Mouse (Mus musculus) heart, postnatal 0 days (tissue): ENCODE data around the gene Numa1. TPM values are rescaled to one million over a fixed set of nuclear protein-coding genes. Genes with fewer than 3 reads are reported as not detected.

Experiments
- ATAC-seq: fragments of 200-750 bp; cut with Nextera tagmentation; 2 replicates; pipeline ENCODE4 v1.8.0; 2017; ENCODE audit warnings: low read depth, moderate number of reproducible peaks, moderate library complexity; ENCODE audit not compliant: insufficient read depth
- DNase-seq: peaks from one replicate; pipeline ENCODE4 v3.0.0-alpha.2; 2016; ENCODE audit warnings: low spot score
- H3K27ac ChIP-seq: fragments of 300-500 bp; sonication (generic); 2 replicates; pipeline ENCODE4 v1.5.1; 2014; ENCODE audit warnings: low read depth, mild to moderate bottlenecking
- H3K27me3 ChIP-seq: fragments of 300-500 bp; sonication (generic); 2 replicates; pipeline ENCODE4 v1.6.1; 2014; ENCODE audit warnings: low read length, mixed read lengths; ENCODE audit not compliant: control insufficient read depth, insufficient read depth
- H3K36me3 ChIP-seq: fragments of 300-500 bp; sonication (generic); replicated peaks from 2 replicates; pipeline ENCODE4 v1.6.1; 2014; ENCODE audit warnings: low read length, mixed read lengths; ENCODE audit not compliant: control insufficient read depth, insufficient read depth
- H3K4me1 ChIP-seq: fragments of 300-500 bp; sonication (generic); 2 replicates; pipeline ENCODE4 v1.6.1; 2014; ENCODE audit warnings: antibody characterized with exemption; ENCODE audit not compliant: control insufficient read depth, insufficient read depth
- H3K4me2 ChIP-seq: fragments of 300-500 bp; sonication (generic); 2 replicates; pipeline ENCODE4 v1.6.1; 2014; ENCODE audit warnings: low read depth, mild to moderate bottlenecking, low read length, moderate library complexity
- H3K4me3 ChIP-seq: fragments of 300-500 bp; sonication (generic); 2 replicates; pipeline ENCODE4 v1.5.1; 2014; ENCODE audit warnings: low read depth, low read length
- H3K9ac ChIP-seq: fragments of 300-500 bp; sonication (generic); replicated peaks from 2 replicates; pipeline ENCODE4 v1.6.1; 2014; ENCODE audit warnings: low read depth, low read length, mixed read lengths
- H3K9me3 ChIP-seq: fragments of 300-500 bp; sonication (generic); replicated peaks from 2 replicates; pipeline ENCODE4 v1.6.1; 2016; ENCODE audit warnings: low read length; ENCODE audit not compliant: control insufficient read depth
- CTCF ChIP-seq: IDR thresholded peaks from 2 replicates; pipeline ENCODE4 v1.5.1; 2016; ENCODE audit warnings: antibody characterized with exemption, control low read depth, low read depth
- EP300 ChIP-seq: IDR thresholded peaks from 2 replicates; pipeline ENCODE4 v1.6.1; 2016; ENCODE audit warnings: antibody characterized with exemption, low read depth
- WGBS: fragments of 180-500 bp; shearing (Covaris S2); extraction: QIAGEN DNeasy Blood & Tissue Kit; methylation state at CpG from one replicate; pipeline ENCODE4 v1.1.7; 2014; 5-methylcytosine and 5-hydroxymethylcytosine counted together
- polyA plus RNA-seq: library from polyadenylated mRNA; unstranded; fragments of >200 nt; fragmentation: Nextera tagmentation; extraction: Ambion mirVana; gene quantifications from 2 replicates; pipeline ENCODE4 v1.2.1, GENCODE M21; 2015
- total RNA-seq: library from RNA; depleted of rRNA; stranded (reverse); fragments of >200 nt; gene quantifications from 2 replicates; pipeline ENCODE4 v1.2.3, GENCODE M21; 2014; ENCODE audit warnings: low replicate concordance

The Numa1 gene
- total and polyA plus RNA-seq, 2 experiments from 2014 or later, result 23.4 to 75.3 TPM

DNA sequence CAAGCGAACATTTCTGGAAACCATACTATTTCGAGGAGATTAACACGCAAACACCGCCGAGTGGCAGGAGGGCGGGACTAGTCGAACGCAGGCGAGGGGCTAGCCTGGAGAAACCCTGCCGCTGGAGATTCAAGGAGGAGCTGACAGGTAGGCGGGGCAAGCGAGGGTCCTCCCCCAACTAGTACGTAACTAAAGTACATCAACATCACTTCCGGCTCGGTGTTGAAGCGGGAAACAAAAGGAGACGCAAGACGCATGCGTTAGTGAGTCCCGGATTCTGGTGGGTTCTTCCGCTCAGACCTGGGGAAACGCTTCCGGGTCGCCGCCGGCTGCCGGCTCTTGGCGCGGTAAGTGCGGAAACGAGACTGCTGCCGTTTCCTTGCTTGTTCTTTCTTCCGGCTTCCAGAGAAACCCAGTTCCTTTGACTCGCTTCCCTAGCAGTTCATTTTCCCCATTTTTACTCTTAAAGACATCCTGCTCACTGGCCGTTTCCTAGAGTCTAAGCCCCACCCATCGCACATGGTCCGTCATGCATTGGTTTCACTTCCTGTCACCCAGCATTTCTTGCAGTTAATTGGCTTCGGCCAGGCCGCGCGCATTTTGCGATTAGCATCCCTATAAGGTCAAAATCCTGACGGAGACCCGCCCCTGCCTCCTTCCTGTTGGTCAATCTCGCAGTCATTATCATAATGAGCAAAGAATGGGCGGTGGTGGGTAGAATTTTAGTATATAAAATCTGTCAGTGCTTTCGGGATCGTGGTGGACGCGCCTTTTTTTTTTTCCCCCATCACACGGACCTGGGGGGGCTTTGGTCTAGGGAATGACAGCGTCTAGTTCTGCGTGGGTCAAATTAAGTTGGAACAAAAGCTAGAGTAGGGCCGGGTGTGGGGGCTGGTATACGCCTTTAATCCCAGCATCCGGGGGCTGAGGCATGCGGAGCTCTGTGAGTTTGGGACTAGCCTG lies 37.5 kb upstream of the Numa1 start:
- WGBS, result under 1% methylated on average over 57 of the region's 57 CpGs
- H3K4me3 ChIP-seq, result peak overlapping the region; percentile 55
- no peak for TF ChIP-seq CTCF
- peak; percentile 90 for TF ChIP-seq EP300
- ATAC-seq (peak; percentile 98), DNase-seq (peak; percentile 100)
- H3K27me3 ChIP-seq, result no peaks in the 10 kb centered on the region
- peaks cover 3% of the 10 kb centered on the region; the same call in 1 of the 2 replicates for H3K36me3 ChIP-seq
- peak overlapping the region; percentile 82 for H3K27ac ChIP-seq
- H3K9me3 ChIP-seq, result no peaks in the 10 kb centered on the region
- H3K9ac ChIP-seq, result peak overlapping the region; percentile 44
- H3K4me2 ChIP-seq, result peak overlapping the region; percentile 57
- H3K4me1 ChIP-seq, result peaks cover 6% of the 10 kb centered on the region; the same call in 1 of the 2 replicates

GRCm38 (mm10) chr7:101900331-101901097 lies 33.4 kb upstream of the Numa1 start:
- TF ChIP-seq CTCF, result no peak
- TF ChIP-seq EP300, result no peak
- Histone ChIP-seq H3K36me3 (peaks cover 3% of the 10 kb centered on the region; the same call in 1 of the 2 replicates), H3K4me2 (no peak overlapping the region), H3K4me1 (peaks cover 6% of the 10 kb centered on the region; the same call in 1 of the 2 replicates), H3K9ac (no peak overlapping the region), H3K27me3 (no peaks in the 10 kb centered on the region), H3K27ac (no peak overlapping the region), H3K9me3 (no peaks in the 10 kb centered on the region), H3K4me3 (no peak overlapping the region)
- ATAC-seq, result no peak
- no peak for DNase-seq
- 88% methylated on average over 16 of the region's 16 CpGs for WGBS

DNA sequence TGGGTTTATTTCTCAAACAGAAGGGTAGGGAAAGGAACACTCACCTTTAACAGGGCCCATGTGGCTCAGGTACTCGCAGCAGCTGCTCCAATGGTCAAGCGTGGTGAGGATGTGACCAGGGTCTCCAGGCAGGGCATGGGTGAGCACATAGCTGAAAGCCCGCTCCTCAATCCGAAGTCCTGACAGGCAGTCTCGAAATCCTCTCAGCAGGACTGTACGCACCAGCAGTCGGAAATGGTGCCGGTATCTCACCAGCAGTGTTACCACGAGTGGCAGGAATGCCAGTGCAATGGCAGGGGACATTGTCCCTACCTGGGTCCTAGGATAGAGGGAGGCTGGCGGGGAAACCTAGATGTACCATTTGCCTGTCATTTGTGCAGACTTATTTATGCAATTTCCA lies 31.9 kb upstream of the Numa1 start:
- Histone ChIP-seq H3K4me1 (peaks cover 9% of the 10 kb centered on the region; the same call in 1 of the 2 replicates), H3K4me3 (no peak overlapping the region), H3K36me3 (peaks cover 3% of the 10 kb centered on the region; the same call in 1 of the 2 replicates), H3K9ac (no peak overlapping the region), H3K9me3 (no peaks in the 10 kb centered on the region), H3K27ac (no peak overlapping the region), H3K27me3 (no peaks in the 10 kb centered on the region), H3K4me2 (no peak overlapping the region)
- ATAC-seq (no peak), DNase-seq (no peak)
- TF ChIP-seq CTCF (no peak), EP300 (no peak)
- WGBS, result 85% methylated on average over 10 of the region's 10 CpGs

DNA sequence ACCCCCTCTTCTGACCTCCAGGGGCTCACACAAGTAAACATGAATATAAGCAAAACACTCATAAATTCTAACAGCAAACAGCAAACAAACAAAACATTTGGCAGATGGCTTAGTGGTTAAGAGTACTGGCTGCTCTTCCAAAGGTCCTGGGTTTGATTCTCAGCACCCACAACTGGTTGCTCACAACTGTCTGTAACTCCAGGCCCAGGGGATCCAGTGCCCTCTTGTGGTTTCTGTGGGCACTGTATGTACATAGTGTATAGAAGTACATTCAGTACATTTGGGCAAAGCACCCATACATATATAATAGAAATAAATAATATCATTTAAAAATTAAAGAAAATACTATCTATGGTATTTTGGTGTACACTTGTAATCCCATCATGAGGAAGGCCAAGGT lies 31.1 kb upstream of the Numa1 start:
- H3K9ac ChIP-seq, result no peak overlapping the region
- H3K4me1 ChIP-seq, result peaks cover 4% of the 10 kb centered on the region; the same call in 1 of the 2 replicates
- H3K9me3 ChIP-seq, result no peaks in the 10 kb centered on the region
- no peak for ATAC-seq
- no peak for TF ChIP-seq EP300
- no peak for TF ChIP-seq CTCF
- H3K4me2 ChIP-seq, result no peak overlapping the region
- no peak overlapping the region for H3K4me3 ChIP-seq
- H3K36me3 ChIP-seq, result peaks cover 3% of the 10 kb centered on the region; the same call in 1 of the 2 replicates
- H3K27me3 ChIP-seq, result no peaks in the 10 kb centered on the region
- DNase-seq, result no peak
- no peak overlapping the region for H3K27ac ChIP-seq

DNA sequence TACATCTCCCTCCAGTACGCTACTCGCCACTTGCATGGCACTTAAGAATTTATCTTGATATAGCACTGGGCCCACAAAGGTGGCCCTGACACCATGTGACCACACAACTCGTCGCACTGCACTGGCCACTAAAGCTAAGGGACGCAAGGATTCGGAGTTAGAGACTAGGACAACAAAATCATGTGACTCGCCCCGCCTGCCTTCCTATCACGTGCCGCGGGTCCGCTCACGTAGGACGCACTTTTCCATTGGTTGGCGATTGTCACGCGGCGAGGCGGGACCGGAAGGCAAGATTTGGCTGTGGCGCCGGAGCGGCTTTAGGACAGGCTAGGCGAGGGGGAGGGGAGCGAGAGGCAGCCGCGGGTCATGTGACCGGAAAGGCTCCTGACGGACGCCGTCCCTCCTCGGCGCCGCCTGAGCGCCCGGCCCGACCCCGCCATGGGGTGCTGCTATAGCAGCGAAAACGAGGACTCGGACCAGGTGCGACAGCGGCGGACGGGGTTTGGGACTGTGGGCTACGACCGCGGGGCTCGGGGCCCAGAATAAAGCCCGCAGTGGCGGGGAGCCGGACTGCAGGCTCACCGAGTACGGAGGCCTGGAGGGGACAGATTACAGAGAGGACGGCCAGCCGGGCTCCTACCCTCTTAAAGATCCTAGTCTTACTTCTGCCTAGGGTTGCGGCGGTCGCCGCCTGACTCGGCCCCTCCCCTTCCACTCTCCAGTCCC lies 28.2 kb upstream of the Numa1 start, which contains the start of gene Lamtor1:
Lamtor1 (plus strand) TSS at position 344 of the 726 bp plus-strand sequence.
- Histone ChIP-seq H3K27me3 (no peaks in the 10 kb centered on the region), H3K9ac (peak within 1 kb of the TSS; percentile 73), H3K27ac (peak within 1 kb of the TSS; percentile 95), H3K4me2 (peak within 1 kb of the TSS; percentile 63), H3K9me3 (no peaks in the 10 kb centered on the region), H3K4me1 (peaks cover 4% of the 10 kb centered on the region; the same call in 1 of the 2 replicates), H3K4me3 (peak within 1 kb of the TSS; percentile 78), H3K36me3 (peaks cover 12% of the 10 kb centered on the region)
- DNase-seq (peak; percentile 100), ATAC-seq (peak; percentile 97)
- no peak for TF ChIP-seq CTCF
- TF ChIP-seq EP300, result peak; percentile 93; the same call in 1 of the 2 replicates
- under 1% methylated on average over 61 of the region's 61 CpGs for WGBS
